Mouse (Mus musculus) B cell, adult 67 days (primary cell): ENCODE data around the gene Tstd2. TPM values are rescaled to one million over a fixed set of nuclear protein-coding genes. Genes with fewer than 3 reads are reported as not detected.

Experiments
- total RNA-seq, 2 experiments: library from RNA; stranded (reverse); gene quantifications; 4 replicates each; pipeline ENCODE4 v1.2.4; 2023

Gene Tstd2
- total RNA-seq: 10 to 100 TPM; 34.6 to 35.4 TPM

DNA sequence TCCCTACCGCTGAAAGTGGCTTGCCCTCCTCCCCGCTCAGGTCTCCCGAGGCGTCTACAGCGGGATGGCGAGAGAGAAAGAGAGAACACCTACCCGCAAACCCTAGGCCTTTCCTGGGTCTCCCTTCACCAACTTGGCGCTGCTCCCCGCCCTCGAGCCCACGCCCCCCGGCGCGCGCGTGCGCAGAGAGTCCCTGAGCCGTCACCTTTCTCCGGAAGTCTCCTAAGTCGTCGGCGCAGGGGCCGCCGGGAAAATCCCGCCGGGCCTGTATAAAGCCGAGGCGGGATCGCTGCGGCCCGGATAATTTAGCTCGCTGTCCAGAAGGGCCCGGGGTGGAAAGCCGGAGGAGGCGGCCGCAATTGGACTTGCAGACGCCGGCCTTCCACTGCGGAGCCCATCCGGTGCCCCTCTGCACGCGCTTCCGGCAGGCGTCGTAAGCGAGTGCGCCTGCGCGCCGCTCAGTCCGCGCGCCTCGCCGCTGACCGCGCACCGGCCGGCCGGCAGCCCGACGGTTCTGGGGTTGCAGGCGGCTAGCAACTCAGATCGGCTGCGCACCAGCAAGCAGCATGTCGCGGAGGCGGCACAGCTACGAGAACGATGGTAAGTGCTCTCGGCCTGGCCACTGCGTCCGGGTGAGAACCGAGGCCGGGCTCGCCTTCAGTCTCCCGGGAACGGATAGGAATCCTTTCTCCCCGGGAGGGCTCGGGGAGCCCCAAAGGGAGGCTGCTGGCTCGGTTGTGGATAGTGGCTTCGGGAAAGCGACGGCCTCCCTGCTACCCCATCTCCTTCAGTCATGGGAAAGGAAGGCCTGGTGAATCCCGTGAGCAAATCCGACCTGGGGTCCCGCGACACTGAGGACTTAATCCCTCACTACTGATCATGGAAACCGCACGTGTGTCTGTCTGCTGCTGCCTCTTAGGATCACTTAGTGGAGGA lies at the start of gene Tstd2, which contains the start of gene Ncbp1:
Gene Tstd2 (minus strand): TSS at position 408 of the 936 bp plus-strand sequence.
Gene Ncbp1 (plus strand): TSS at position 327 of the 936 bp plus-strand sequence.

Other genes starting within 250 kb of the Tstd2 start
- under 1 TPM; 0.50 to 0.64 TPM for gene Ccdc180, start 248.4 kb downstream of the Tstd2 start, total RNA-seq
- gene Tdrd7, start 173.4 kb downstream of the Tstd2 start, total RNA-seq: 10 to 100 TPM; 20.2 to 21.0 TPM
- not detected for gene Tmod1, start 99.8 kb downstream of the Tstd2 start, total RNA-seq
- 10 to 100 TPM; 46.5 to 52.7 TPM for gene Ncbp1, start 81 bp downstream of the Tstd2 start, total RNA-seq
- gene Xpa, start 57.6 kb upstream of the Tstd2 start, total RNA-seq: 10 to 100 TPM; 26.6 to 32.0 TPM
- gene Foxe1, start 204.9 kb upstream of the Tstd2 start, total RNA-seq: not detected